Mouse (Mus musculus) kidney, adult 8-10 months (tissue): ENCODE measurements around the gene Cyp2c54.
"Not testable (repeated sequence)": the region's sequence is repeated elsewhere in the genome, so short reads cannot be mapped to it uniquely, and the experiment has no call there.

Experiments
- DNase-seq, 2 experiments: peaks; one replicate each; pipeline ENCODE4 v3.0.0; 2022

The Cyp2c54 gene

GRCm38 (mm10) chr19:40073701-40074100, at the start of gene Cyp2c54:
TSS of gene Cyp2c54 (minus strand) at chr19:40073827.
- DNase-seq: no peak

- DNase-seq: not testable (repeated sequence)
These were observed 46.0 kb upstream of the Cyp2c54 start for GRCm38 (mm10) chr19:40119624-40120023.

GRCm38 (mm10) chr19:40091111-40091510, 17.5 kb upstream of the Cyp2c54 start:
- no peak for DNase-seq

- not testable (repeated sequence) for DNase-seq
These were observed 15.8 kb upstream of the Cyp2c54 start, which contains the start of gene Cyp2c50 for GRCm38 (mm10) chr19:40089421-40089820. TSS of gene Cyp2c50 (plus strand) at chr19:40089688.

GRCm38 (mm10) chr19:40088381-40088780, 14.8 kb upstream of the Cyp2c54 start:
- no peak for DNase-seq

GRCm38 (mm10) chr19:39992140-39992539, 81.5 kb downstream of the Cyp2c54 start, which contains the start of gene Cyp2c37:
TSS of gene Cyp2c37 (plus strand) at chr19:39992424.
- not testable (repeated sequence) for DNase-seq

- no peak for DNase-seq
These were observed 84.2 kb downstream of the Cyp2c54 start for GRCm38 (mm10) chr19:39989471-39989870.
